Mouse (Mus musculus): ENCODE measurements at regions not wholly inside any gene's neighbourhood (a gene's known extent, or its start where the extent isn't known, plus 50 kb on each side); places are given as distances from the start of the nearest gene placed in this dataset.
"Not testable (repeated sequence)": the region's sequence is repeated elsewhere in the genome, so short reads cannot be mapped to it uniquely, and the experiment has no call there.

DNA sequence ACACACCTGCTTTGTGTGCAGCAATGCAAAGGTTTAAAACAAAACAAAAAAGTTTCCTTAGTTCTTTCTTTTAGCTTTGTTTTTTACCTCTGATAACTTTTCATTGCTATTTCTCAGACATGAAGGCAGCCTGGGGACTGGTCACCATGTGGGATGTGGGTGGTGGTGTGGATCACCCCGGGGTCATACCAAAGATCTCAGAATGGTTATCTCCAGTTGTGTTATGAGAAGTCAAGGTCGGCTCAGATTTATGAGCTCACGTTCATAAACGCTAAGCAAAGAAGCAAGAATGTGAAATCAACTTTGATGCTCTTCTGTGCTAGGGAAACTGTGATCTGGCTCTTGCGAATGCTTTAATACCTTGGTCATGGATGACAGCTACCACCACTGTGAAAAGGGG is 102.3 kb upstream of the Map3k1 start:
- DNase-seq: no peak

DNA sequence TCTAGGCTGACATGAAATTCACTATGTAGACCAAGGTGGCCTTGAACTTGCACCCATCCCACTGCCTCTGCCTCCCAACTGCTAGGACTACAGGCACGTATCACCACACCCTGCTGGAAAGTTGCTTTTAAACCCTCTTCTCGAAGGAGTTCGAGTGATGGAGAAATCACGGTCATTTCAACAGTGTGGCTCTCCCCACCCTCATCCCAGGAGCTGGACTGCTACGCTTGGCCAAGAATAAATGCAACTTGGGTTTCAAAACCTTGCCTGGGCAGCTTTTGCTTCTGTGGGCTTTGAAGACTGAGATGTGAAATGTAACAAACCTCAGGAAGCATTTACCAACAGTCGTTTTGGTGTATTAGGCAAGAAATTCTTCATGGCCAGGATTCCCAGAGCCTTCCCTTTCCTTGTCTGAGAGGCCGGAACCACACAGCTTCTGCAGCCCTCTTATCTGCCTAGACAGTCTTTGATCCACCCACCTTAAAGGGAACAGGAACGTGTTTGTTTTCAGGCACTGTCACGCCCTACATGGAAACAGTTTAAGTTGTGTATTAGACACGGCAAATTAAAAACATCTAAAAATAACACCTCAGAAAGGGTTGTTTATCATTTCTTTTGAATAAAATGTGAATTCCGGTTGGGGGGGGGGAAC is 103.0 kb upstream of the Map3k1 start:
- DNase-seq: no peak

DNA sequence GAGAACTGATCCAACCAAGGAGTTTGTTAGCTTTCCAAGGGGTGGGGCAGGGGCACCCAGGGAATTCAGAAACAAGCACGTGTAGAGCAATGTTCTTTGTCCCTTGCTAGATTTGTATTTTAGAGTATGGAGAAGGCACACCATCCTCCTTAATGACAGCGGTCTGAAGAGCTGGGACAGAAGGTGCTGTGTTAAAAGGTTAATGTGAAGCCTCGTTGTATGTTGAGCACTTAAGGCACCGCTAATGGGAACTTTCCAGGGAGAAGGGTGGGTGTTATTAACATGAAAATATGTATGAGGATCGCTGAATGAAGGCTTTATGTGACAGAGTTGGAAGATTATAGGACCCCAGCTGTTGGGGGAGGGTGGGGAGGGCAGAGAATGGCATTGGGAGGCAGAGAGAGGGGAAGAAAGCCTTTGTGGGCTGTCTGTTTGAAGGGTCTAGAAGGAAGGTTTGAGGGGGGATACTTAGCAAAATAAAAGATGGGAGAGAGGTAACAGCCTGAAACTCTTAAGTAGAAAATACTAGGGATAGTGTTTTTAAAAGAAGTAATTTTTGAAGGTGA is 105.6 kb upstream of the Map3k1 start:
- no peak for DNase-seq

DNA sequence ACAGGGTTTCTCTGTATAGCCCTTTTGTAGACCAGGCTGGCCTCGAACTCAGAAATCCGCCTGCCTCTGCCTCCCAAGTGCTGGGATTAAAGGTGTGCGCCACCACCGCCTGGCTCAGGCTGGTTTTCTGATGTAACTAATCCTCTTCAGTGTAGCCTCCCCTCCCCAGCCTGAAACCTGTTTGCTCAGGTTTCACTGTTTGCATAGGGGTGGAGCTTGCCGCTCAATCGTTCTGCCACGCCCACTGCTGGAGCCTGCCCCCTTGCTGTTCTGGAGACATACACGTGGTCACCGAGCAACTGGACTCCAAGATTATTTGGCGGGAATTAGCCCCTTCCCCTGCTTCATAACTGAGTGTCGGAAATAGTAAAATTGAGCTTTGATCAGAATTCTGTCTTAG is 110.6 kb upstream of the Map3k1 start:
- DNase-seq: not testable (repeated sequence)

DNA sequence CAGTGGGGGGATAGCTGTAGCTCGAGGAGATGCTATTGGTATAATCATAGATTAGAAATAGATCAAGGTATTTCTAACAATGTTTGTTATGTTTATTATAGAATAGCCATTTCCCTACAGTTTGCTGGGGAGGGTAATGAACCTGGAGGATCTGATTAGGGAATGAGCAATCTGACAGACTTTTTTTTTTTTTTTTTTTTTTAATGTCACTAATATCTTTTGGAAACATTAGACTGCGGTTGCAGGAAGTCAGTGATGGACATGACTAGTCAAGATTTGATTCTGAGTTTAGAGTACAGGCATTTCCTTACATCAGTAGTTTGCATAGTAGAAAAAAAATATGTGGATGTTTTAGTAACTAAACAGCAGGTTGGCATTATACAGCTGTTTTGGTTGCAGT is 111.7 kb upstream of the Map3k1 start:
- DNase-seq: no peak

DNA sequence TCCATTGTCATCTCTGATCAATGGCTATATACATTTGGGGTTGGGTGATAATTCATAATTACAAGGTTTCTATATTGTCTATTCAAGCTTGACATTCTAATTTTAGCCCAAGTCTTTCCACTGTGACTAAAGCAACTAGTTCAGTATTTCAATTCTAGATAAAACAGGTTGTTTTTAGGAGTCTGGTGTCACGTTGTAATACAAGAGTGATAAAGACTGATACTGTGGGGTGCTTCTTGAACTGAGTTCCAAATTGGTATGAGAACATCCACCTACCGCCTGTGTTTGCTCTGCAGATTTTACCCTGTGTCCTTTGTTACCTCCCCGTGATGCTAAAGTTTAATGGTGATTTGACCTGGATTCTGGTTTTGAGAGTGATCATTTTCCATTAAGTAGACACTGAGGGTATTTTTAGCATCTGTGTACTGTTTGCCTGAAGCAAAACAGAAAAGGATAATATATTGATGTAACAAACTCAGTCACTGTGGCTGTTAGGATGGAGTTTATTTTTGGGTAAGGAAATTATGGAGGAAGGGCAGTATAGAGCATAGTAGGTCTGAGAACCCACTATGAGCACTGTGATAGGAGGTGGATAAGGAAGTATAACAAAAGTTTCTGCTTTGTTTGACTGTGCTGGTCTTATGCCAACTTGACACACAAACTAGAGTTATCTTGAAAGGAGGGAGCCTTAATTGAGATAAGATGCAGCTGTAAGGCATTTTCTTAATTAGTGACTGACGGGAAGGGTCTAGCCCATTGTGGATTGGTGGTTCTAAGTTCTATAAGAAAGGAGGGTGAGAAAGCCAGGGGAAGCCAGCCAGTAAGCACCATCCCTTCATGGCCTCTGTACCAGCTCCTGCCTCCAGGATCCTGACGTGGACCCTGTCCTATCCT is 112.6 kb upstream of the Map3k1 start:
- no peak for DNase-seq

DNA sequence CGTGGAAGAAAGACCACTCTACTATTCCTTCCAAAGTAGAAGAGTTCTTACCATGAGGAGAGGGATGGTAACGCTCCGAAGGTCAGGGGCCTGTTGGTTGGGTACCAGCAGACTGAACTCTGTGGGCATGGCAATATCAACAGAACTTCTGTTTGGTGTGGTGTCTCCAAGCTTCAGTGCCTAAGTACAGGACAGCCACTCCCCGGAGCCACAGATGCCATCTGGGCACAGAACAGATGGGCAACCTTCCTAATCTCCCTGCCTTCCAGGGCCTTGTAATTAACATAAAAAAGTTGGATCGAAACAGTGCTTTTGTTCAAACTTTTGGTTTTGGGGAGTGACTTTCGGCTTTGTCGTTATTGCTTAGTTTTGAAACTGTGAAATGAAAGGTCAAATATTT is 116.6 kb upstream of the Map3k1 start:
- DNase-seq: peak; percentile 26

DNA sequence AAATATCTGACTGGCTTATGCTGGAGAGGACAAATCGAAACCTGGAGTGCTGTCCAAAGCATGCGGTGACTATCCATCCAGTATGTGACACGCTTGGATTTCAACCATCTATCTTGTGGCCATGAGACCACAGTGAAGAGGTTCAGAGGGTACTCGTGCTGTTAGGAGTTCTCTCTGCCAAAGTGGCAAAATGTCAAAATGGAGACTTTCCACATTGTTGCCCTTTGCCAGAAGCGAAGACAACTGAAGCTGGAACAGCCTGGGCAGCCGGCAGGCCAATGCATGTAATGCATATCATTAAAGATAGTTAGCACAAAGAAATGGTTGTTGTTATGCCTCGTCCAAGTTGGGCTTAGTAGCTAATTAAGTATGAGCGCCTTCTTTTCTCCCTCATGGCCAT is 118.0 kb upstream of the Map3k1 start:
- peak; percentile 14 for DNase-seq

DNA sequence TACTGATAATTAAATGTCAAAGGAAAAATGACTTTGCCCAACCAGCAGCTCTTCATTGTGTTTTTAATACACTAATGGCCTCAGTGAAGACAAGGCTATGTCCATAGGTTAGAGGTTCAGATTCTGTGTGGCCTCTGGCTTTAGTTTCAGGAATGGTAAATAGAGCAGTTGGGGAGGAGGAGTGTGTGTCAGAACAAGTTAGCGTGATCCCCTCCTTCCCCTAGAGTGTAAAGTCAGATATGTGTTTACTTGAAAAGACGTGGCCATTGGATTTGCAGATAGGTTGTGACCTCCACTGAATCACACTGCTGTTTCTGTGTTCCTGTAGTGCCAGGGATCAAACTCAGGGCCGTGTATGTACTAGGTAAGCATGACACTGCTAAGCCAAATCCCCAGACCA is 118.7 kb upstream of the Map3k1 start:
- DNase-seq: no peak

DNA sequence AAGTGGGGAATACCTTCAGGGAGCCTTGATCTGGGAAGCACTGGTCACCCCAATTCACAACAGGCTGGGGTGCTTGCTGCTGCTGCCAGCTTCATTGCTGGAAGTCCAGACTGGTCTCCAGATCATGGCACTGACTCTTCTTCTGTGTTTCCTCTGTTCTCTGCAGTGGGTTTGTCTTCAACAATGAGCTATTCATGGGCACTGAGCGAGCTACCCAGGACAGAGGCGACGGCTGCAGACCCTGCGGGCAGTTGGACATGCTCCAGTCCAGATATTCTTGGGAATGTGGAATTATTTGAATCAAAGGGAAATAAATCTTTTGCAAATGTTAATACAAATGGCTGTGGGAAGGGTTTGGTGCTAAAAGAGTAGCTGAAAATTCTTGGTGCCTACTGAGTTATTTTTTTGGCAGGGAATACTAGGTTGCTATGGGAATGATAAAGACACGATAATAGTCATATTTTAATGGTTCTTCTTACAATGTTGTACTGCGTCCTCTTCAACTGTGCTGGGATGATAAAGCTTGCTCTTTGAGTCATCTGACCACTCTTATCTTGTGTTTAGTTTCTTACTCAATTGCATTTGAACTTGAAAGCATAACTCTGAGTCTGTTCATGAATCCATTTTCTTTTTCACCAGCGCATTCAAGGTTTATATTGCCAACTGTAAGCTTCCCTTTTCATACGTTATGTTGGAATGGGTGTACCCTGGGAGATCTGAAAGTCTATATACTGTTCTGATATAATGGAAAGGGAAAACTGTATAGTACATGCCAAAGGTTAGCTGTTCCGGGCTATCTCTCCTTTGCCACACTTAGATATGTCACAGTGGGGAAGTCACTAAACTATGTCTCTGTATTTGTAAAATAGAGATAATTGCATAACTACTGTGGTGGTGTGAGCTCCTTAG is 120.1 kb upstream of the Map3k1 start:
- no peak for DNase-seq

DNA sequence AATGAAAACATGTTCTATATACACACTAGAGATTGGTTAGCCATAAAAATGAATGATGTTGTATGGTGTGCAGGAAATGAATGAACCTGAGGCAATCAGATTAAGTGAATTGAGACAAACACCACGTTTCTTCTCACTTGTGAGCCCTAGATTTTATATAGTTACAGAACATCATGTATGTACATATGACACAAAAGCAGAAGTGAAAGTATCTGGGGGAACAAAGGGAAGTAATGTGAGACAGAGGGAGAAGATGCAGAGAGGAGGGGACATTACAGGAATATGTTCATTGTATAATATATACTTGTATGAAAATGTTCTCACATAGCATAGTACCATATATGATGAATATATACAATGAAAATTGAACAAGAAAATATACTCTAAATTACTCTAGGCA is 121.1 kb upstream of the Map3k1 start:
- no peak for DNase-seq

DNA sequence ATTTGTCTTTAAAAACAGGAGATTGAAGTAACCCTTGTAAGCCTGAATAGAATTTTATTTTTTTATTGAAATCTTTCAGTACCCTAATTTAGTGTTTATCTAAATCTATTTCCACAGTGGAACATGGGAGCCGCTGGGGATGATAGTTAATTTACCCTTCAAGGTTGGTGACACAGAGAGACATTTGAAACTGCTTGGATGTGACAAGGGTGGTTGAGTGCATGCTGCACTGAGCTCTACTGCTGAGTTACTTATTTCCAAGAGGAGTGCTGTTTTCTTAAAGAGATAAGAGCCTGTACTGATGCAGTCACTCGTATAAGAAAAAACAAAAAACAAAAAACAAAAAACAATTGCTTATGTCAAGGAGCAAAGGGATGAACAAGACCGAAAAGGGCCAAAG is 123.7 kb upstream of the Map3k1 start:
- no peak for DNase-seq

DNA sequence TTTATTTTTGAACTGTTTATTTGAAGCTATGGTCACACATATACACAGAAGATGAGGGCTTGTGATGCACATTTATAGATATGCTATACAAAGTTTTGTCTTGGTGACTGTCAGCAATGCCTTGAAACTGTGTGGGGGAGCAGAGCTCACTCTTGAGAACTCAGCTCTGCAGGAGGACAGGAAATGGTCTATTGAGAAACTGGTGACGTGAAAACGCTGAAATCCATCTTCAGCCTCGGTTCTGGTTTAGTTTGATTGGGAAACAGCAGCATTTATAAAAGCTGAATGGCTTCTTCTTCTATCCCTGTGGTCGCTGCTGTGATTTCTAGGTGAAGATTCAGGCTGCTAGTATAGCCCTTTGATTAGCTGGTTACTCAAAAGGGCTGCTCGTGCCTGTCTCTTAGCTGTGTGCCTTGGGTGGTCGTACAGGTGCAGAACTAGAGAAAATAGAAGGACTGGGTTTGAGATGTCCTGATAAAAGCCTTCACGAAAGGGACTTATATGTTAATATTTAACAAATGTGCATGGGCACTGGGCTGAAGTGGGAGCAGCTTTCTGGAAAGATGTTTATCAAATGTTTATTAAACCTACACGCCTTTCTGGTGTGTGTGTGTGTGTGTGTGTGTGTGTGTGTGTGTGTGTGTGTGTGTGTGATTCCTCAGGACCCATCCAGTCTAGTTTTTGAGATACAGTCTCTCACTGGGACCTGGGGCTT is 124.9 kb upstream of the Map3k1 start:
- DNase-seq: no peak

DNA sequence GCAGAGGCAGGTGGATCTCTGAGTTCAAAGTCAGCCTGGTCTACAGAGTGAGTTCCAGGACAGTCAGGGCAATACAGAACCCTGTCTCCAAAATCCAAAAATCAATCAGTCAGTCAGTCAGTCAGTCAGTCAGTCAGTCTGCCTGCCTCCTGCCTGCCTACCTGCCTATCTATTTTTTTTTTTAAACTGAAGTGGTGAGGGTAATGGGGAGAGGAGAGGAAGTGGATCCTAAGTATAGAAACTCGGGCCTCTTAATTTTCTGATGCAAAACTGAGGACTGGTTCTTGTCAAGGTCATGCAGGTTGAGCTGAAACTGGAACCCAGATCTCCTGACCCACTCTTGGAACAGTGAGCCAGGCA is 126.9 kb upstream of the Map3k1 start:
- DNase-seq: no peak

DNA sequence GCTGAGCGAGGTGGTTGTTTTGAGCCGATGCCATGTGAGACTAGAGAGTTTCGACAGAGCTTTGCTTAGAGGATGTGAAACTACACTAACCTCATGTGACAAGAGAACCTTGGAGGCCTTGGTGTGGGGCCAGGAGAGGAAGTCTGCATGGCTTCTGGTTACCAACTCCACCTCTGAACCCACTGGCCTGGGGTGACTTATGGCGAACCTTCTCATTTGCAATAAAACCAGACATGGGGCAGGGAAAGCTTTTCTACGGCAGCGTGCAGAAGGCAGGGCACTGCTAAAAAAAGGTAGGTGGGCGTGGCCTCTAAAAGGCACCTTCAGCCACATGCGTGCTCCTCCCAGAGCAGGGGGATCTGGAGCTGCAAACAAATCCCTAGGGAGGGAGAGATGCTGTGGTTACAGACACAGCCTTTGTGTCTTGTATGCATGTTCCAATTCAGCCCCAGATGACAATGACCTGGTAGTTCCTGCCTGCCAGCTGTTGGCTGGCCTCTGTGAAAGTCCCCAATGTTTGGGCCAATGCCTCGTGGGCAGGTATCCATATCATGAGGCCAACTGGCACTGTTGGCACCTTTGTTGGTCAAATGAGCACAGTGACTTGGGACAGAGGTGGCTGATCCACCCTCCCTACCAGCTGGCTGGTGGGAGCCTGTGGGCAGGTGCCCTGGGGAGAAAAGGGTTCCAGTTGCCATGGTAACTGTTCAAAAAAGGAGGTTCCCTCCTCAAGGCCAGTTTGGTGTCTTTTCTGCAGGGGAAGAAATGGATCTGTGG is 127.5 kb upstream of the Map3k1 start:
- no peak for DNase-seq

DNA sequence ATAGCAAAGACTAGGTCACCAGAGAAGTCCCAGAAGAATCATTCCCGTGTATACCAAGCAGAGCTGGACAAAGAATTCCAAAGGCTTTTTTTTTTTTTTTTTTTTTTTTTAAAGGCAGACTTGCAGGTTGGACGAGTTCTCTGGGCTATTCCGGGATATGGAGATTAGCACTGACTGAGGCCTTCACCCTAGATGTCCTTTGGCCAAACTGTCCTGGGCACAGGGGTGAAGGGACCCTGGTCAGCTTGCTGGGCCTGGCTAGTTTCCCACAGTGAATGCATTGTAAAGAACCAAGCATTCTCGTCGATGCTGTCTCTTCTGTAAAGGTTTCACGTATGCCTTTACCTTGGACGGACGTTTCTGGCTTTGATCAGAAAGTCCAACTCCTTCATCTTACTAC is 128.2 kb upstream of the Map3k1 start:
- no peak for DNase-seq

DNA sequence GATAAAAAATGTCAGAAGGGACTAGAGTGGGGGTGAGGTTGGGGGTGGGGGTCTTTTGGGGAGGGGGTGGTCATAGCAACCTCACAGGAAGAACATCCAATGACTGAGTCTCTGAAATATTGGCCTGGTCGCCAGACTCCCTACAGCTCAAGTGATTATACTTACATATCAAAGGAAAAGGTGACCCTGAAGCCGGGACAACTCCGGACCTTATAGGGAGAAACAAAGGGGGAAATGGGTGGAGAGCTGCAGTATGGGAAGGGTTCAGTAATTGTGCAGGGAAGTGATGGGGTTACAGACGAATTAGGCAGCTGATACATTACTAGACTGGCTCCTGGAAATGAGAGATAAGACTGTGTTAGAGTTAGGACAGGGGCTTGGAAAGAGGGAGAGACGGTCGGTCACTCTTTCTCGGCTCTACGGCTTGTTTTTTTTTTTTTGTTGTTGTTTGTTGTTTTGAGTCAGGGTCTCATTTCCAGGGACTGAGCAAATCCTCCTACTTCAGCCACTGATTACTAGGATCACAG is 130.2 kb upstream of the Map3k1 start:
- DNase-seq: no peak

DNA sequence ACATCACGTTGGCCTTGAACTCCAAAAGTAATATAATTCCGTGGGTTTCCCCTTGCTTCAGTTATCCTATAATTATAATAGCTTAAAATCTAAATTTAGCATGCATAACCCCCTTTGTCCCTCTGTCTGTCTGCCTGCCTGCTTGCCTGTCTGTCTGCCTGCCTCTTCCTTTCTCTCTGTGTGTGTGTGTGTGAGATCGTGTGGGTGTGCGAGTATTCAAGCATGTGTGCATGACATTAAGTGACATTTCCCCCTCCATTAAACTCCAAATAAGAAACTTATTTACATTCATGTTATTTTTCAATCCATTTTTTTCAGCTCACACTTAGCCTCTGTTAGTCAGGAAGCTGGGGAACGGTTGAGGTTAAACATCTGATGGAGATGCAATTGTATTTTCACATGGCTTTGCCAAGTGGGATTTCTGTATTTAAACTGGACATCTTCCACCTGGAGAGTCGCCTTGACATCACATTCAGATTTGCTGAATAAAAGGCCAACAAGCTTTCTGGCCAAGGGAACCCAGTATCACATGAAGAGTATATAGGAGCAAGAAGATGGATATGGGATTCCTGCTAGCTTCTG is 130.8 kb upstream of the Map3k1 start:
- DNase-seq: no peak

DNA sequence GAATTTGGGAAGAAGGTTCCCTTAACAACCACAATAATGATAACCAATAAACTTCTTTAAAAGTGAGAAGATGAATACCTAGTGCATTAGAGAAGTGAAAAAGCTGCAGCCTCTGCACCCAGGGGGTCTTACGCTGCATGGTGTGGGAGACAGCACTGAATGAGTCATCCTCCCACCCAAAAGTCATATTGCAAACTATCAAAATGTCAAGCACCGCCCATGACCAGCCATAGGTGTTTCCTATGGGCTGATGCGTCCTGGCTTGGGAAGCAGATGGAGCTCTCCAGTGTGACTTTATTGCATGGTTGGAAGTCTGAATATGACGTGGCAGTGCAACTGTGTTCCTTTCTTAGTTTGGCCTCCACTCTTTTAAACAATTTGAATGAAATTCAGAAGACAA is 131.5 kb upstream of the Map3k1 start:
- DNase-seq: no peak

DNA sequence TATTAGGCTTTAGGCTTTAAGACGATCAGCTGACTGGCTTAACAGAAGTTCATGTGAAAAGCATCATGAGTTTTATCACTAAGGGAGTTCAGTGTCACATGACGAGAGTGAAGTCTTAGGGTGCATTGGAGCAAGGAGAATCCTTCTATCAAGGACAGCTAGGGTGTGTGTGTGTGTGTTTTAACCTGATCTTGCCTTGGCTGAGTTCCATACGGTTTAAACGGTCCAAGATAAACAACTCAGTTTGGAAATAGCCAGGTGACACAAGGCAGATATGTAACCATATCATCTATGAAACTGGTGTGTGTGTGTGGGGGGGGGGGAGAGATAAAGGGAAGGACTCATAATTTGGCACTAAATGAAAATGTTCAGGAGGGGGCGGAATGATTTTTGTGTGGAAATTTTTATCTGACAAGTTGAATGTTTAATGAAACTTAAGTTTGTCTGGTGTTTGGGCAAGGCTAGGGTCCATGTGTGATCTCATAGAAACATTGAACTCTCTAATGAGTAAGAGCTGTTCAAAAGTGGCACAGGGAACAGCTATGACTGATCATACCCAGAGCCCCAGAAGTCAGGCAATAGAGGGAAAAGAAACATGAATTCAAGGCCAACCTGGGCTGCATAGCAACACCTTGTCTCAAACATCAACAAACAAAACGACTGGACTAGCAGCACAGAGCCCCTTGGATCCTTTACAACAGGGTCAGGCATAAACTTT is 132.2 kb upstream of the Map3k1 start:
- DNase-seq: no peak

Measured in cerebellum, adult 11 months (tissue).